Mouse (Mus musculus): ENCODE data around the gene Zfp53.
"Not testable (repeated sequence)": the region's sequence is repeated elsewhere in the genome, so short reads cannot be mapped to it uniquely, and the experiment has no call there.

DNA sequence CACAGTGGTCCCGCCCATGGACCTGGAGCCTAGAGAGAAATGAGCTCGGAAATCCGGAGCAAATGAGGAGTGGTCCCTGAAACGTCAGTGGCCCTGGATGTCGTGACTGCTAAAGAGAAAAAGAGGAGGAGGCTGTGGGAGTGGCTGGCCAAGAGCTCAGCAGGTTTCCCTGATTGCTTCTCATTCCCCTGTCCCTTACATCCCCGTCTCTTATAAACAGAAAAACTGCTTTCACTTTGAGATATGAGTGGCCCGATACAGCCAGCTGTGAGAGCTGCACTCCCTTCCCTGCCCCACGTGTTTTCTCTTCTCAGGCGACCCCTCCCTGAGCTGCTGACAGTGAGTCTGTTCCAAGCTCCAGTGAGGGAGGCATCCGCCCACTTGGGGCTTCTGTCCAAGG, 14.1 kb upstream of the Zfp53 start:
- not testable (repeated sequence) for TF ChIP-seq CTCF, EP300 (IDR thresholded peaks at IDR 0.05; ENCODE audit: low read depth)

Data from heart, postnatal 0 days (tissue).